Mouse (Mus musculus) cerebellum, postnatal 36 days (tissue): Measurements from ENCODE around the gene Tom1l2.
A peak's percentile ranks its signal among the peaks of the same experiment; 100 is the strongest.

Experiments used
- DNase-seq, 2 experiments: peaks; one replicate each; pipeline ENCODE4 v3.0.0; 2021 to 2022; ENCODE audit warnings: mixed read lengths in 2 of 2

Gene Tom1l2

DNA sequence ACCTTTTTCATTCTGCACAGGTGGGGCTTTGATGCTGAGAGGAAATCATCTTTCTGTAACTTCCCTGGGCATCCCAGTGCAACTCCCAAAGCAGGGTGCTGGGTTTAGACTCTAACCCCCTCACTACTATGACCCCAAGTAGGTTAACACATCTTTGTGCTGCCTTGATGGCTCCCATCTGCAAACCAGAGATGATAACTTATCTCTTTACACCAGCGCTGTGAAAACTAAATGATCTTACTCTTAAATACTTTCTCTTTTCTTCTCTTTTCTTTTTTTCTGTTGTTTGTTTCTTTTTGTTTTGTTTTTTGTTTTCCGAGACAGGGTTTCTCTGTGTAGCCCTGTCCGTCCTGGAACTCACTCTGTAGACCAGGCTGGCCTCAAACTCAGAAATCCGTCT is 6.8 kb downstream of the Tom1l2 start:
- no peak for DNase-seq

DNA sequence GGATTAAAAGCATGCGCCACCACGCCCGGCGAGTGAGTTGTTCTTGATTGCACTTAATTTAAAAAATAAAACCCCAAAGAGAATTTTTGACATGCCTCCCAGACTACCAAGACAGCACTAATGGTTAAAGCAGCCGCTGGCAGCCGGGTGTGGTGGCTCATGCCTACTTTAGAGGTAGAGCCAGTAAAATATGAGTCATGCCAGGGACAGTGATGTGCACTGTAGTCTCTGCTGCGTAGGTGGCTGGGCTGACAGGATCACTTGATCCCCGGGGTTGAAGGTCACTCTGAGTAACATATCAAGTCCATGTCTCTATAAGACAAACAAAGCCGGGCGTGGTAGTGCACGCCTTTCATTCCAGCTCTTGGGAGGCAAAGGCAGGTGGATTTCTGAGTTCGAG is 13.3 kb downstream of the Tom1l2 start:
- DNase-seq: no peak

GRCm38 (mm10) chr11:60338291-60338690 is 14.4 kb downstream of the Tom1l2 start:
- DNase-seq: peak; percentile 50 to 57

DNA sequence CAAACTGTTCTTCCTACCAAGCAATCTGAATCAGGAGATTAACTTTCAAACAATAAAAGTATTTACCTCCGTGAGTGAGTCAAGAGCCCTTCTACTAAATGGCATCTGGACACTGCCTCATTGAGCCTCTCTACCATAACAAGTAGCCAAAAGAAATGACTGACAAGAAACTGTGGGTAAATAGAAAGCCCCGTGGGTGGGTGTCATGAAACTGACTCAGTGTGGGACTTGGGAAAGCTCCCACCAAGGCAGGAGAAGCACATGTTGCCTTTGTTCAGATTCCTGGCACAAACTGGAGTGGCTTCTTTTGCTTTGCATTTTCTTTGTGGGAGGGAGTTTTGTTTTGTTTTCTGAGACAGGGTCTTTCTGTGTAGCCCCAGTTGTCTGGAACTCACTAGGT is 16.9 kb downstream of the Tom1l2 start:
- no peak for DNase-seq

- no peak for DNase-seq
Measured at GRCm38 (mm10) chr11:60334124-60334523, 18.6 kb downstream of the Tom1l2 start.

GRCm38 (mm10) chr11:60333461-60333860 is 19.2 kb downstream of the Tom1l2 start:
- DNase-seq: no peak

DNA sequence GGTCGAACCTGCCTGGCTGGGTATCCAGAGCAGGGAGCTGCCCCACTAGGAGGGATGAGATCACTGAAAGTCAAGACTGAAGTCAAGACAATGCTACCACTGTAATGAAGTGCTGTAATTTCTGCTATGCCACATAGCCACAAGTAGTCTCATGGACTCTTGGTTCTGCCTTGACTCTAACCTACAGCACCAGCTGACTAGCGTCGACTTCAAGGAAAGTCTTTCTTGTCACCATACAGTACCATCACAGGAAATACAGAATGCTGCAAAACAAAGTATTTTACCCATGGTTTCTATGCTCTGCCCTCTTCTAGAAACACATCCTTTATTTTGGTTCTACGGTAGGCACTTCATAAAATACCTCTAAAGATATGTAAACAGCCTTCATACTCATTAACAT is 22.2 kb downstream of the Tom1l2 start:
- DNase-seq: no peak

GRCm38 (mm10) chr11:60323731-60324130 is 29.0 kb downstream of the Tom1l2 start:
- no peak for DNase-seq

GRCm38 (mm10) chr11:60321438-60321837 is 31.3 kb downstream of the Tom1l2 start:
- no peak for DNase-seq

DNA sequence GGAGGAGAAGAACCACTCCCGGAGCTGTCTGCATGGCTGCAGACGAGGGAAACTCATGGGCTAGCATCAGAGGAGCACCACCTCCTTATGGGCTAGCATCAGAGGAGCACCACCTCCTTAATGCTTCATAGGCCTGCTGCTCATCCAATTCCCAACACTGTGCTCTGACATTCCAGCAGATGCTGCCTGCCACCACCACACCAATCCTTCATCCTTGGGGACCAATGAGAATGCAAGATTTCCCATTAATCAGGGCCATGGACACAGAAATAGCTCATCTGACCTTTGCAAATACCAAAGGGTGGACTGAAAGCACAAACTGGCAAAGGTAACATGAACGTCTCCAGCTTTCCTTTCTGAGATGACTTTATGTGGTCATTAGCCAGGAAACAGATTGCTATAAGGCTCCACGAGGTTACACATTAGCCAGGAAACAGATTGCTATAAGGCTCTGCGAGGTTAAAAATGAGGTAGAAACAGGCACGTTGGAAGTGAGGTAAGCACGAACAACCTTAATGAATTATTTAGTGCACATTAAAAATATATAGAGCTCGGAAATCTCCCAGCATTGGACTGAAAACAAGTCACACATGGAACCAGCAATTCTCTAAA is 32.2 kb downstream of the Tom1l2 start:
- DNase-seq: no peak

DNA sequence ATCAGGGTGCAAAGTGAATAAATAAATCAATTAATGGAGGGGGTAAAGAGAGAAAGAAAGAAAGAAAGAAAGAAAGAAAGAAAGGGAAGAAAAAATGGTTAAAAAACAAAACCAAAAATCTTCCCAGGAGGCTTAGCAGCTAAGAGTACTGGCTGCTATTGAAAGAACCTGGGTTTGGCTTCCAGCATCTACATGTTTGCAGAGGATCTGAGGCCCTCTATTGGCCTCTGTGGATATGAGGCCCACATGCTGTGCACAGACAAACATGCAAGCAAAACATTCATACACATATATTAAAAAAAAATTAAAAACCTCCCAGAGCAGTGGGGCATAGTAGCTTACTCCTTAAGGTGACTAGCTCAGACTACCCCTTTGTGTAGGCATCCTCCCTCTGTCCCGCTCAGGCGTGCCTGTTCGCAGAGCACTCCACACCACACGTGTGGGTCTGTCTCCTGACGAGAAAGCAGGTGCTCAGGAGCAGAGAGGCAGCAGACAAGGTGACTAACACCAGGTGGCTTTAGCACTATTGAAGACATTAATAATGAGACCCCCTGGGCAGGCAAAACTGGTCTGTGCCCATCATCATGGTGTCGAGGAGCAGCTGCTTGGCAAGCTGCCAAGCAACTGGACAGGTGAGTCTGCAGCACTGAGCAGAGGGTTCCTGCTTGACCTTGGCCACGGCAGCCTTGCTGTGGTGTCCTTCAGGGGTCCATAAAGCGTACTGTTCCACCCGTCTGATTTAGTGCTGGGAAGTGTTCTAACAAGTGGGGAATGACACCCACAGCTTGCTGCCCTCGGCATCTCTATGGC is 33.2 kb downstream of the Tom1l2 start:
- no peak for DNase-seq

DNA sequence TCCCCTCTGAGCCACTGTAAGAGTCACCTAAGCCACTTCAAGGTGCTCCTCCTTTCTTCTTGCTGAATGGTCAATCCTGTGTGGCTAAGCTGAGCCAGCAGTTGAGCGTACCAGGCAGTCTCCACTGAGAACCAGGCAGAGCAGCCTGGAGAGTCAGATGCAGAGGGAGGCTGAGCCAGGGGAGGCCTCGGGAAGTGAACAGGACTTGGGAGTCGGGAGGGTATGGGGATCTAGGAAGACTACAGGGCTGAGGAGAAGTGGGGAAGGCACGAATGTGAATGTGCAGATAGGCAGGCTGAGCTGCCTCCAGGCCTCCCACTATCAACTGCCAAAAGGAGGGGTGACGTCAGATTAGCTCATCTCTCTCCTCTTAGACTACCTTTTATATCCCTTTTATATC is 34.0 kb downstream of the Tom1l2 start:
- DNase-seq: no peak

GRCm38 (mm10) chr11:60317376-60318102 is 35.2 kb downstream of the Tom1l2 start:
- DNase-seq: no peak

- DNase-seq: no peak
Measured at GRCm38 (mm10) chr11:60316883-60317282, 35.8 kb downstream of the Tom1l2 start.

- peak; percentile 38 to 50 for DNase-seq
Measured at GRCm38 (mm10) chr11:60316250-60316649, 36.5 kb downstream of the Tom1l2 start.

DNA sequence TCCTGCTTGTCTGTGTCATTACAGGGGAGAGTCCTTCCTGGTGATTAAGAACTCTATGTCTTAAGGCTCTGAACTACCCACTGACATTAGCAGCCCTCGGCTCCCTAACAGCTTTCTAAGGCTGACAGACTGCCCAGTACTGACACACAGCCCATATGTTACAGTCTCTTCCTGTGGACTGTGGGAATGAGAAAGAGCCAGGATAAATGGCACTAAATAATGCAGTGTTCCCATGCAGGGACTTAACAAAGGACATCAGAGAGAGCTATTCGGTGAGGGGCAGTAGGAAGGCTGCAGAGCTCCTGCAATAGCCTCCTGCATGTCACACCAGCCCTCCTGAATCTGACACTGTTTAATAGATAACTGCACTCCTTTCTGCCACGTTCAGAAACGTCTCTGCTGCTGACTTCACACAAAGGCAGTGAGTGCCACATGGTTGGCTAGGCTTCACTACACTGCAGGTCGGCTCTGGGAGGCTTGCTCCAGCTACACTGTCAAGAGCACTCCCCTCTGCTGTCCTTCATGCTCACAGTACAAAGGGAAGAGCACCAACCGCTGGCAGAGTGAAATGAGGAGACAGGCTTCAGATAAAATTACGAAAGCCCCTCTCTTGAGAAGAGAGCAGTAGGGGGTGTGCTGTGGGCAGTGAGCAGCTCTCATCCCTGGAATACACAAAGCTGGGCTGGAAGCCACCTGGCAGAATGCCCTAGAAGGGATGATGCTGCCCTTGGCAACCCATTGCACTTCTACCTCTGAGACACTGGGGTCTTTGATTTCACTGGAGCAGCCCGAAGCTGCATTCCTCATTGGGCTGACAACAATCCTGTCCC is 41.5 kb downstream of the Tom1l2 start:
- peak; percentile 87 to 90 for DNase-seq

DNA sequence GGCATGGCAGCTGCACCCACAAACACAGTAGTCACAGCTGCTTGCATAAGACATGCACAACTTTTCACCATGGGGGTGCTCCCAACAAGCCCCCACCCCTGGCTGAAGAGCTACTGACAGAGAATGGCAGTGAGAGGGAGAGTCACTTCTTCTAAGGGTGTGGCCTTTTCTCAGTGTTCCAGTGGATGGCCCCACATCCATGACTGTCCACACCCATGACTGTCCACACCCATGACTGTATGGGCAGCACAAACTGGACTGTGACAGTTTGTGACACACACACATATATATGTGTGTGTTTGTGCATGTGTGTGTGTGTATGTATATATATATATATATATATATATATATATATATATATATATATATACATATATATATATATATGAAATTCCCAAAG is 42.8 kb downstream of the Tom1l2 start:
- no peak for DNase-seq

DNA sequence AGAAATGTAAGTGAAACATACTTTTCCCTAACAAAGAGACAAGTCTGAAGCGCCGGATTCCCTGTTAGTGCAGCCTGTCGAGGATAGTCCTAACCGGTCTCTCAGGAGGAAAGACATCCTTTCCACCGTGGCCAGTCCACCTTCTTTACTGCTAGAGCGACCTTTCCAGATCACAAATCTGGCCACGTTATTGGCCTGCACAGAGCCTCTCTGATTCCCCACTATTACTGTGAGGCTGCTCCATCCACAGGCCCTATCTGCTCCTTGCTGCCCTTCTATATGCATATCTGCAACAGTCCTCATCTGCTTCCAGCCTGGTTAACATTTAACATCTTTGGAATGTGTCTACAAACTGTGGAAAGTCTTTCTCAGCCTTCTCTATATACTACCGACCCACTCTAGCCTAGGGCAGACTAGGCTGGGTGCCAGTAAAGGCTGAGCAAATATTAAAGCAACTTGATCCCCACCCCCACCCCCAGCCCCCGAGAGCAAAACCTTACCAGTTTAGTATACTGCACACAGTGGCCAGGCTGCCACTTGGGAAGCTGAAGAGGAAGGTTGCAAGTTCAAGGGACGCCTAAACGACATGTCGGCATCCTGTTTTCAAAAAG is 44.1 kb downstream of the Tom1l2 start:
- DNase-seq: no peak

- no peak for DNase-seq
Measured at GRCm38 (mm10) chr11:60308061-60308460, 44.6 kb downstream of the Tom1l2 start.

GRCm38 (mm10) chr11:60307375-60307825 is 45.3 kb downstream of the Tom1l2 start:
- DNase-seq: no peak

GRCm38 (mm10) chr11:60306834-60307233 is 45.9 kb downstream of the Tom1l2 start:
- peak in 1 of 2 experiments; percentile 39 for DNase-seq

- DNase-seq: no peak
Measured at GRCm38 (mm10) chr11:60305611-60306010, 47.1 kb downstream of the Tom1l2 start.
